Comparison of ENCODE assay signal across 8 mouse cellular contexts in the genomic region with DNA sequence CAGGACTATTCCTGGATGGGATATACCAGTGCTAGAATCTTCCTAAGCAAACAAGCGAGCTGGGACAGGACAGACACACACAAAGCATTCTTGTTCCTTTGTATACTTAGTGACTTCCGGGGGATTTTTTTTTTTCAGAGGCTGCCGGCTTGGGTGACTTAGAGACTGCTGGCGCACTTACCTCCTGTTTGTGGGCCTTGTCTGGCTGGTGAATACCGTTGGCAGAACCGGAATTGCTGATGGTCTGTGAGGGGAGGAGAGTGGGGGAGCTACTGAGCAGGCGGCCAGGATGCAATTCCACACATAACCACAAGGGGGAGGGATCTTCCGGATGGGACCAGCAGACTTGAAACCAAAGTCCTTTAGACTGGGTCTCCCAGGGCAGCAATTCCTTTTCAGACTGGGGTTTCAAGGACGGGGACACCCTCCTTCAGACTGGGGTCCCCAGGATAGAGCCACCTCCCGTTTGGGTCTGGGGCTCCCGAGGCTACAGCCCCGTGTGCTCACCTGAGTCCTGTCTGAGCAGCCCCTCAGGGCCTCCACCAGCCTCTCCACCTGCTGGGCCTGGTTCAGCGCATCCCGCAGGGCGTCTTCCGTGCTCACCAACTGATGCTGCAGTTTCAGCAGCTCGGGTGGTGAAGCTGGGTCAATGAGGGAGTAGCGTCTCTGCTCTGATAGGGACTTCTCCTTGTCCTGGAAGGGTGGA. TPM values are rescaled to one million over a fixed set of nuclear protein-coding genes. Genes with fewer than 3 reads are reported as not detected.
DNase-seq lines count a peak whose midpoint lies in the region; ATAC-seq and TF ChIP-seq lines count a peak whose summit lies in the region.

No protein-coding gene starts in this region.

- no peak overlapping the region for H3K27ac ChIP-seq in hindbrain, embryonic 10.5 days
- peak overlapping the region; percentile 44 for H3K27ac ChIP-seq in lung, postnatal 0 days (ENCODE audit: low read length)

- peaks cover 83% of the 10 kb centered on the region for H3K36me3 ChIP-seq in hindbrain, embryonic 10.5 days
- H3K36me3 ChIP-seq in lung, postnatal 0 days (ENCODE audit: insufficient read depth, low read length), result peaks cover 7% of the 10 kb centered on the region; the same call in 1 of the 2 replicates

- 27% methylated on average over 18 of the region's 18 CpGs for WGBS in hindbrain, embryonic 10.5 days
- WGBS in lung, postnatal 0 days, result 23% methylated on average over 18 of the region's 18 CpGs

- H3K9ac ChIP-seq in lung, postnatal 0 days (replicated peaks; ENCODE audit: low read depth), result no peak overlapping the region

- peak; percentile 73 for TF ChIP-seq EP300 in lung, postnatal 0 days (IDR thresholded peaks at IDR 0.05)

- no peaks in the 10 kb centered on the region for H3K9me3 ChIP-seq in hindbrain, embryonic 10.5 days
- no peaks in the 10 kb centered on the region for H3K9me3 ChIP-seq in lung, postnatal 0 days (ENCODE audit: low read length)

- peak; percentile 81 for DNase-seq in MN1 (ENCODE audit: low spot score)
- DNase-seq in cerebellum, adult 8-10 months, result peak; percentile 78
- peak; percentile 85 for DNase-seq in hindbrain, embryonic 10.5 days (ENCODE audit: low spot score)
- peak; percentile 77 for DNase-seq in layer of hippocampus, adult 9-10 months (ENCODE audit: low spot score)
- peak; percentile 94 for DNase-seq in lung, postnatal 0 days (ENCODE audit: low spot score)
- peak; percentile 93 for DNase-seq in retina, embryonic 14.5 days (ENCODE audit: low spot score)
- peak; percentile 89 to 91 for DNase-seq in thymus, postnatal 36 days

- peak; percentile 58 for ATAC-seq in frontal cortex, adult (ENCODE audit: low TSS enrichment)
- ATAC-seq in lung, postnatal 0 days, result peak; percentile 81

- H3K27me3 ChIP-seq in hindbrain, embryonic 10.5 days (ENCODE audit: insufficient read depth, poor library complexity, severe bottlenecking), result no peaks in the 10 kb centered on the region
- H3K27me3 ChIP-seq in lung, postnatal 0 days (replicated peaks; ENCODE audit: insufficient read depth, low read length), result no peaks in the 10 kb centered on the region

- H3K4me3 ChIP-seq in hindbrain, embryonic 10.5 days, result no peak overlapping the region
- H3K4me3 ChIP-seq in lung, postnatal 0 days (ENCODE audit: low read depth, low read length), result no peak overlapping the region

- no peak overlapping the region for H3K4me2 ChIP-seq in lung, postnatal 0 days (replicated peaks; ENCODE audit: low read depth, low read length)

- peaks cover 14% of the 10 kb centered on the region for H3K4me1 ChIP-seq in hindbrain, embryonic 10.5 days (replicated peaks)
- 0 out of 2 replicates have a peak, but pooled peaks cover 2% of the 10 kb centered on the region for H3K4me1 ChIP-seq in lung, postnatal 0 days (ENCODE audit: insufficient read depth, low read depth, low read length)

- TF ChIP-seq CTCF in lung, postnatal 0 days (IDR thresholded peaks at IDR 0.05), result peak; percentile 99

RNA-seq across cellular contexts. Expression of a gene that starts 35.3 kb away (rescaled TPM):
- polyA plus RNA-seq in hindbrain, embryonic 10.5 days (2016; fragmentation: Nextera tagmentation; extraction: Ambion mirVana), result 84.8 and 91.6 TPM in 2 replicates
- polyA plus RNA-seq in lung, postnatal 0 days (2015; fragmentation: Nextera tagmentation; extraction: Ambion mirVana), result 31.9 and 36.1 TPM in 2 replicates
